Comparison of ENCODE assay signal across 8 mouse cellular contexts in the genomic region with DNA sequence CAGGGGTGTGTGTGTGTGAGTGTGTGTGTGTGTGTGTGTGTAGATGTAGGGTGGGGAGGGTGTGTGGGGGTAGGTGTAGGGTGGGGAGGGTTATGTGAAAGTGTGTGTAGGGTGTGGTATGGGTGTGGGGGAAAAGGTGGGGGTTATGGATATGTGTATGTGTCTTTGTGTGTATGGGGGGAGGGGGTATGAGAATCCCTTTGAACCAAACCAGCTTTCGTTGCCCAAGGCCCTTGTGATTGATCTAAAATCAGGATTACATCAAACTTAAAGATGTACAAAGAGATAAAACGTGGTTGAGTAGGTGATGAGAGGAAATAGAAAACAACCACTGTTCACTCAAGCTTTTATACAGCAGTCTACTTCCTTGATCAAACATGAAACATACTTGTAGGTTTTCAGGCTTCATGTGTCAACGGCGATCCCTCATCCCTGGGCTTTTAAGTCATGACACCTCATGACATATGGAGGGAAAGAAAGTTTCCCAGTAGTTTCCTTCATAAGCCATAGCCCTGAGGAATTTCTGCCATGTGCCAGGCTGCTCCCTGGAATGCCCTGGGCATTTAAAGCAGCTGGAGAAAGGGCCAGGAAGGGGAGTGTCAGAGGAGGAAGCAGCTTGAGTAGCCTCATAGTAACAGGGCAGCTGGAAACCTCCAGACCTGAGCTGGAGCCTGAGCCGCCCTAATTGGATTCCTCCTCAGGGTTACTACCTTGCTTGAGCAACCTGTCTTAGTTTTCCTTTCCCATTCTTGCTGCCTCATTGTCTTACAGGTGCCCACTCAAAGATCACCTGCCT. TPM values are rescaled to one million over a fixed set of nuclear protein-coding genes. Genes with fewer than 3 reads are reported as not detected.
DNase-seq lines count a peak whose midpoint lies in the region; ATAC-seq and TF ChIP-seq lines count a peak whose summit lies in the region.
"Had no signal": no experiment of that assay in that cellular context is flagged by ENCODE, and none has a peak within 500 bp of the region (broad histone marks: within the 10 kb centered on the region; RNA-seq: fewer than 3 reads in every experiment).

No protein-coding gene starts in this region.

- peak; percentile 50; the same call in 1 of the 2 replicates for ATAC-seq in midbrain, embryonic 13.5 days
- ATAC-seq in midbrain, postnatal 0 days (ENCODE audit: low FRiP score): no peak
- ATAC-seq in stomach, embryonic 16.5 days (ENCODE audit: insufficient read depth, low FRiP score): peak; percentile 43; the same call in 1 of the 2 replicates
- ATAC-seq in frontal cortex, adult (ENCODE audit: low TSS enrichment): no peak

- DNase-seq in midbrain, postnatal 0 days (ENCODE audit: low spot score): no peak
- peak; percentile 62 to 75 for DNase-seq in lung, adult 18-20 months
- no peak for DNase-seq in adrenal gland, postnatal 14 days
- DNase-seq: cerebellum, postnatal 36 days had no signal

- 83% methylated on average over 5 of the region's 5 CpGs for WGBS in midbrain, embryonic 13.5 days
- 76% methylated on average over 5 of the region's 5 CpGs for WGBS in midbrain, postnatal 0 days
- 63% methylated on average over 5 of the region's 5 CpGs for WGBS in bone marrow, adult 2 months
- 68% methylated on average over 5 of the region's 5 CpGs for WGBS in stomach, embryonic 16.5 days

- no peak overlapping the region for H3K4me2 ChIP-seq in midbrain, embryonic 13.5 days (replicated peaks)
- no peak overlapping the region for H3K4me2 ChIP-seq in midbrain, postnatal 0 days (ENCODE audit: low read depth, low read length, poor library complexity, severe bottlenecking)
- no peak overlapping the region for H3K4me2 ChIP-seq in stomach, embryonic 16.5 days (ENCODE audit: low read depth, low read length)

- H3K4me1 ChIP-seq in midbrain, embryonic 13.5 days (replicated peaks): no peaks in the 10 kb centered on the region
- H3K4me1 ChIP-seq in midbrain, postnatal 0 days (ENCODE audit: insufficient read depth, low read length): no peaks in the 10 kb centered on the region
- peaks cover 7% of the 10 kb centered on the region for H3K4me1 ChIP-seq in bone marrow, adult 2 months (ENCODE audit: control insufficient read depth, insufficient read depth, low read length)
- H3K4me1 ChIP-seq in stomach, embryonic 16.5 days (ENCODE audit: control insufficient read depth, insufficient read depth, low read length): no peaks in the 10 kb centered on the region; the same call in 1 of the 2 replicates

- H3K36me3 ChIP-seq in midbrain, embryonic 13.5 days: no peaks in the 10 kb centered on the region
- no peaks in the 10 kb centered on the region for H3K36me3 ChIP-seq in midbrain, postnatal 0 days (ENCODE audit: insufficient read depth, low read length)
- no peaks in the 10 kb centered on the region for H3K36me3 ChIP-seq in stomach, embryonic 16.5 days (ENCODE audit: control insufficient read depth, insufficient read depth, low read length)

- no peaks in the 10 kb centered on the region for H3K27me3 ChIP-seq in midbrain, embryonic 13.5 days
- no peaks in the 10 kb centered on the region for H3K27me3 ChIP-seq in midbrain, postnatal 0 days (ENCODE audit: insufficient read depth, low read length)
- no peaks in the 10 kb centered on the region for H3K27me3 ChIP-seq in stomach, embryonic 16.5 days (ENCODE audit: control insufficient read depth, insufficient read depth, low read length)

- H3K9ac ChIP-seq in midbrain, embryonic 13.5 days (replicated peaks): no peak overlapping the region
- no peak overlapping the region for H3K9ac ChIP-seq in midbrain, postnatal 0 days (replicated peaks; ENCODE audit: low read length, poor library complexity, severe bottlenecking)
- no peak overlapping the region for H3K9ac ChIP-seq in stomach, embryonic 16.5 days (ENCODE audit: low read length)

- TF ChIP-seq POLR2A in bone marrow, adult 2 months (IDR thresholded peaks at IDR 0.05; ENCODE audit: borderline replicate concordance, control insufficient read depth, low read depth, low read length): no peak

- TF ChIP-seq CTCF in midbrain, postnatal 0 days (IDR thresholded peaks at IDR 0.05): no peak
- TF ChIP-seq CTCF in bone marrow, adult 2 months (IDR thresholded peaks at IDR 0.05; ENCODE audit: control insufficient read depth, insufficient read depth, low read length): no peak

- H3K4me3 ChIP-seq in midbrain, embryonic 13.5 days (replicated peaks): no peak overlapping the region
- no peak overlapping the region for H3K4me3 ChIP-seq in midbrain, postnatal 0 days (ENCODE audit: low read depth, low read length)
- no peak overlapping the region for H3K4me3 ChIP-seq in bone marrow, adult 2 months (replicated peaks; ENCODE audit: control insufficient read depth, low read depth, low read length)
- no peak overlapping the region for H3K4me3 ChIP-seq in stomach, embryonic 16.5 days (replicated peaks; ENCODE audit: low read length)

- H3K27ac ChIP-seq in midbrain, embryonic 13.5 days: no peak overlapping the region
- no peak overlapping the region for H3K27ac ChIP-seq in midbrain, postnatal 0 days (ENCODE audit: low read depth, low read length)
- peak overlapping the region; percentile 80 for H3K27ac ChIP-seq in bone marrow, adult 2 months (ENCODE audit: control insufficient read depth, insufficient read depth, low read depth, low read length, poor library complexity)
- no peak overlapping the region for H3K27ac ChIP-seq in stomach, embryonic 16.5 days (ENCODE audit: low read length)

- no peaks in the 10 kb centered on the region for H3K9me3 ChIP-seq in midbrain, embryonic 13.5 days
- no peaks in the 10 kb centered on the region for H3K9me3 ChIP-seq in midbrain, postnatal 0 days (ENCODE audit: low read length)
- no peaks in the 10 kb centered on the region for H3K9me3 ChIP-seq in stomach, embryonic 16.5 days (replicated peaks; ENCODE audit: control insufficient read depth, low read length)

RNA-seq across cellular contexts. Expression of a gene that starts 9.5 kb away (rescaled TPM):
- 1.1 and 1.2 TPM in 2 replicates for polyA plus RNA-seq in midbrain, embryonic 13.5 days (2015; fragmentation: Nextera tagmentation; extraction: Ambion mirVana)
- total RNA-seq in midbrain, postnatal 0 days (2014; rRNA removed): 1.6 and 1.9 TPM in 2 replicates
- 2.0 and 2.5 TPM in 2 replicates for polyA plus RNA-seq in midbrain, postnatal 0 days (2015; fragmentation: Nextera tagmentation; extraction: Ambion mirVana)
- 70.1 and 95.2 TPM in 2 replicates for polyA plus RNA-seq in bone marrow, adult 2 months (2011; ENCODE audit: insufficient read depth, insufficient read length, low replicate concordance, missing spikeins)
- 24.3 and 30.1 TPM in 2 replicates for polyA plus RNA-seq in stomach, embryonic 16.5 days (2015; fragmentation: Nextera tagmentation; extraction: Ambion mirVana)
- total RNA-seq in adrenal gland, postnatal 14 days (2021): 24.5 and 39.8 TPM in 2 replicates

Comparison
In these comparisons a context has a peak if more than half of its experiments do, and no peak if none do; other contexts are left out.
1. ATAC-seq: peak in midbrain, embryonic 13.5 days (single experiment) and stomach, embryonic 16.5 days (single experiment); none in midbrain, postnatal 0 days (single experiment) and frontal cortex, adult (single experiment).
2. DNase-seq: peak in lung, adult 18-20 months (2 of 2); none in midbrain, postnatal 0 days (single experiment) and adrenal gland, postnatal 14 days (single experiment).